In the genomic region with DNA sequence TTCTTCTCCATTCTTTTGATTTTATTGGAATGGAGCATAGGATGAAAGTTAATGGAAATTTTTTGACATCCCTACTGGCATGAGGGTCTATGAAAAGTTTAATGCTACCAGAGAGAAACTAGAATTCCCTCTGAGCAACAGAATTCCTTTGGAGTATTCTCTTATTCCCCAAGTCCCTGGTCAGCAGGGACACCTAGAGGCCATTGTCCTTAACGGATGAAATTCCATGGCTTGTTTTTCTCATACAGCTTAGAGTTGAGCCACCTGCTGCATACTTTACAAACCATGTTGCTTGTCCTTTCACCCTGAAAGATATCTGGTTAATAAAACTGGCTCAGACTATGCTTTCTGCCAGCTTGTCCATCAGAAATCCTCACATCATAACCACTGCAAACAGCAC, we compare ENCODE assay signal across 17 mouse cellular contexts. TPM values are rescaled to one million over a fixed set of nuclear protein-coding genes. Genes with fewer than 3 reads are reported as not detected.
DNase-seq lines count a peak whose midpoint lies in the region; ATAC-seq and TF ChIP-seq lines count a peak whose summit lies in the region.
"Had no signal": no experiment of that assay in that cellular context is flagged by ENCODE, and none has a peak within 500 bp of the region (broad histone marks: within the 10 kb centered on the region; RNA-seq: fewer than 3 reads in every experiment).

No protein-coding gene starts in this region.

- H3K4me1 ChIP-seq in forebrain, postnatal 0 days (ENCODE audit: insufficient read depth), result no peaks in the 10 kb centered on the region
- no peaks in the 10 kb centered on the region for H3K4me1 ChIP-seq in forebrain, embryonic 16.5 days (replicated peaks; ENCODE audit: control insufficient read depth, insufficient read depth, low read length)
- H3K4me1 ChIP-seq in kidney, postnatal 0 days (replicated peaks; ENCODE audit: insufficient read depth, low read length), result no peaks in the 10 kb centered on the region
- H3K4me1 ChIP-seq: heart, embryonic 10.5 days; liver, embryonic 12.5 days; midbrain, embryonic 15.5 days had no signal

- H3K27me3 ChIP-seq in forebrain, postnatal 0 days (ENCODE audit: insufficient read depth, low read length), result no peaks in the 10 kb centered on the region
- H3K27me3 ChIP-seq in forebrain, embryonic 16.5 days (replicated peaks; ENCODE audit: control insufficient read depth, insufficient read depth, low read length), result no peaks in the 10 kb centered on the region
- H3K27me3 ChIP-seq in kidney, postnatal 0 days (ENCODE audit: insufficient read depth, low read length), result no peaks in the 10 kb centered on the region
- H3K27me3 ChIP-seq: liver, embryonic 12.5 days; midbrain, embryonic 15.5 days had no signal

- 12% methylated on average over 1 of the region's 1 CpGs for WGBS in forebrain, postnatal 0 days
- WGBS in forebrain, embryonic 16.5 days, result 34% methylated on average over 1 of the region's 1 CpGs
- WGBS in kidney, postnatal 0 days, result 21% methylated on average over 1 of the region's 1 CpGs

- H3K9me3 ChIP-seq in forebrain, postnatal 0 days (ENCODE audit: low read length), result no peaks in the 10 kb centered on the region
- H3K9me3 ChIP-seq in forebrain, embryonic 16.5 days (ENCODE audit: control insufficient read depth, low read length), result no peaks in the 10 kb centered on the region
- no peaks in the 10 kb centered on the region for H3K9me3 ChIP-seq in kidney, postnatal 0 days (replicated peaks; ENCODE audit: low read length)
- H3K9me3 ChIP-seq: heart, embryonic 10.5 days; liver, embryonic 12.5 days; midbrain, embryonic 15.5 days had no signal

- H3K4me2 ChIP-seq in forebrain, postnatal 0 days (ENCODE audit: low read depth), result no peak overlapping the region
- no peak overlapping the region for H3K4me2 ChIP-seq in forebrain, embryonic 16.5 days (ENCODE audit: low read length)
- H3K4me2 ChIP-seq in kidney, postnatal 0 days (ENCODE audit: low read length), result no peak overlapping the region
- H3K4me2 ChIP-seq: liver, embryonic 12.5 days; midbrain, embryonic 15.5 days had no signal

- no peak overlapping the region for H3K9ac ChIP-seq in forebrain, postnatal 0 days
- no peak overlapping the region for H3K9ac ChIP-seq in forebrain, embryonic 16.5 days (replicated peaks; ENCODE audit: low read depth, low read length)
- H3K9ac ChIP-seq in kidney, postnatal 0 days (ENCODE audit: low read depth, low read length), result no peak overlapping the region
- H3K9ac ChIP-seq: liver, embryonic 12.5 days; midbrain, embryonic 15.5 days had no signal

- no peaks in the 10 kb centered on the region for H3K36me3 ChIP-seq in forebrain, postnatal 0 days (ENCODE audit: insufficient read depth)
- no peaks in the 10 kb centered on the region for H3K36me3 ChIP-seq in forebrain, embryonic 16.5 days (ENCODE audit: control insufficient read depth, insufficient read depth)
- H3K36me3 ChIP-seq in kidney, postnatal 0 days (ENCODE audit: insufficient read depth, low read length), result no peaks in the 10 kb centered on the region
- H3K36me3 ChIP-seq: heart, embryonic 10.5 days; liver, embryonic 12.5 days; midbrain, embryonic 15.5 days had no signal

- peak; percentile 23; the same call in 1 of the 2 replicates for TF ChIP-seq CTCF in forebrain, postnatal 0 days (IDR thresholded peaks at IDR 0.05; ENCODE audit: low read depth)
- peak; percentile 66 for TF ChIP-seq CTCF in kidney, postnatal 0 days (IDR thresholded peaks at IDR 0.05; ENCODE audit: low read depth)

- no peak for DNase-seq in forebrain, postnatal 0 days
- DNase-seq in kidney, postnatal 0 days (ENCODE audit: low spot score), result peak; percentile 54
- no peak for DNase-seq in kidney, adult 18-20 months
- DNase-seq in lung, postnatal 10 days, result peak; percentile 4
- no peak for DNase-seq in lung, postnatal 36 days
- peak; percentile 17 for DNase-seq in retina, postnatal 1 day
- no peak for DNase-seq in adrenal gland, adult 8-10 months
- DNase-seq: adrenal gland, adult 2 months; cerebellum, adult 2 months; gastrocnemius, postnatal 10 days; lung, postnatal 4 days; right cerebral cortex, postnatal 25 days had no signal

- ATAC-seq in forebrain, postnatal 0 days, result no peak
- no peak for ATAC-seq in forebrain, embryonic 16.5 days
- ATAC-seq in kidney, postnatal 0 days (replicated peaks; ENCODE audit: low FRiP score, low read depth), result no peak
- ATAC-seq: intestine, embryonic 16.5 days; liver, embryonic 12.5 days; midbrain, embryonic 15.5 days had no signal

- no peak overlapping the region for H3K4me3 ChIP-seq in forebrain, postnatal 0 days (ENCODE audit: low read depth, low read length)
- H3K4me3 ChIP-seq in forebrain, embryonic 16.5 days (replicated peaks; ENCODE audit: low read length), result no peak overlapping the region
- no peak overlapping the region for H3K4me3 ChIP-seq in kidney, postnatal 0 days (replicated peaks; ENCODE audit: low read depth, low read length)
- H3K4me3 ChIP-seq: heart, embryonic 10.5 days; liver, embryonic 12.5 days; midbrain, embryonic 15.5 days had no signal

- H3K27ac ChIP-seq in forebrain, postnatal 0 days (ENCODE audit: low read depth, low read length), result no peak overlapping the region
- H3K27ac ChIP-seq in forebrain, embryonic 16.5 days (ENCODE audit: low read length), result no peak overlapping the region
- no peak overlapping the region for H3K27ac ChIP-seq in kidney, postnatal 0 days
- H3K27ac ChIP-seq: heart, embryonic 10.5 days; liver, embryonic 12.5 days; midbrain, embryonic 15.5 days had no signal

RNA-seq across cellular contexts. Expression of gene Gm11361, which starts 7.1 kb away (rescaled TPM):
- 0.95 and 2.0 TPM in 2 replicates for total RNA-seq in forebrain, postnatal 0 days (2014; rRNA removed)
- polyA plus RNA-seq in forebrain, postnatal 0 days (2015; fragmentation: Nextera tagmentation; extraction: Ambion mirVana), result 2.3 and 3.7 TPM in 2 replicates
- polyA plus RNA-seq in forebrain, embryonic 16.5 days (2015; fragmentation: Nextera tagmentation; extraction: Ambion mirVana), result 3.3 and 4.5 TPM in 2 replicates
- polyA plus RNA-seq in kidney, postnatal 0 days (2015; fragmentation: Nextera tagmentation; extraction: Ambion mirVana), result 7.1 and 9.7 TPM in 2 replicates
- 100 to 1,000 TPM; 174 to 197 (median 180) TPM for total RNA-seq in adrenal gland, adult 8-10 months (2022)
- polyA plus RNA-seq: adrenal gland, adult 2 months had no signal

Comparison
In these comparisons a context has a peak if more than half of its experiments do, and no peak if none do; other contexts are left out.
1. DNase-seq: peak in kidney, postnatal 0 days (single experiment), lung, postnatal 10 days (single experiment) and retina, postnatal 1 day (single experiment); none in forebrain, postnatal 0 days (single experiment), kidney, adult 18-20 months (single experiment), lung, postnatal 36 days (single experiment) and adrenal gland, adult 8-10 months (single experiment).